Mouse (Mus musculus) granulocyte monocyte progenitor cell, adult 5-6 weeks (primary cell): ENCODE results near the gene Abcb5. TPM values are rescaled to one million over a fixed set of nuclear protein-coding genes. Genes with fewer than 3 reads are reported as not detected.

Source experiments
- ATAC-seq: replicated peaks from 2 replicates; pipeline ENCODE4 v1.8.0; 2016; ENCODE audit warnings: mild to moderate bottlenecking, moderate TSS enrichment, inconsistent platforms; ENCODE audit not compliant: poor library complexity, severe bottlenecking
- total RNA-seq, 2 experiments: library from RNA; stranded (forward) in 1 of 2; stranded (reverse) in 1 of 2; fragments of 200-712, 200-1000 nt in 1 of 2; fragments of >200 nt in 1 of 2; fragmentation: Nextera tagmentation in 1 of 2; gene quantifications; 2 replicates each; pipeline ENCODE4 v1.2.3; 2014 to 2017

Gene Abcb5
- total RNA-seq, 2 experiments from 2014 or later: not detected

- peak; percentile 18; the same call in 1 of the 2 replicates for ATAC-seq
These were observed 117.6 kb downstream of the Abcb5 start for GRCm38 (mm10) chr12:118848496-118849202.

- ATAC-seq: no peak
These were observed 118.2 kb downstream of the Abcb5 start for GRCm38 (mm10) chr12:118847861-118848495.

GRCm38 (mm10) chr12:118847381-118847780 is 118.8 kb downstream of the Abcb5 start:
- no peak for ATAC-seq

- peak; percentile 78 for ATAC-seq
These were observed 119.4 kb downstream of the Abcb5 start for GRCm38 (mm10) chr12:118846649-118847321.

GRCm38 (mm10) chr12:118846221-118846620 is 120.0 kb downstream of the Abcb5 start, which contains the start of gene Sp8:
TSS of gene Sp8 (plus strand) at chr12:118846329.
- no peak for ATAC-seq

GRCm38 (mm10) chr12:118845351-118845750 is 120.9 kb downstream of the Abcb5 start:
- ATAC-seq: no peak

- no peak for ATAC-seq
These were observed 121.4 kb downstream of the Abcb5 start for GRCm38 (mm10) chr12:118844841-118845240.

- ATAC-seq: no peak
These were observed 122.1 kb downstream of the Abcb5 start for GRCm38 (mm10) chr12:118844111-118844510.

- ATAC-seq: peak; percentile 54
These were observed 123.4 kb downstream of the Abcb5 start for GRCm38 (mm10) chr12:118842671-118843411.

- no peak for ATAC-seq
These were observed 124.2 kb downstream of the Abcb5 start for GRCm38 (mm10) chr12:118841971-118842550.

- ATAC-seq: no peak
These were observed 124.8 kb downstream of the Abcb5 start for GRCm38 (mm10) chr12:118841381-118841922.

- no peak for ATAC-seq
These were observed 125.4 kb downstream of the Abcb5 start for GRCm38 (mm10) chr12:118840861-118841260.

- no peak for ATAC-seq
These were observed 125.9 kb downstream of the Abcb5 start for GRCm38 (mm10) chr12:118840301-118840700.

GRCm38 (mm10) chr12:118839398-118839797 is 126.8 kb downstream of the Abcb5 start:
- ATAC-seq: no peak

GRCm38 (mm10) chr12:118838260-118838659 is 128.0 kb downstream of the Abcb5 start:
- no peak for ATAC-seq

- no peak for ATAC-seq
These were observed 128.9 kb downstream of the Abcb5 start for GRCm38 (mm10) chr12:118837361-118837760.

- ATAC-seq: peak; percentile 71
These were observed 129.5 kb downstream of the Abcb5 start for GRCm38 (mm10) chr12:118836411-118837341.

GRCm38 (mm10) chr12:118829881-118830280 is 136.3 kb downstream of the Abcb5 start:
- ATAC-seq: no peak
